In genomic region chrX:71206595-71206994, GRCm38 (mm10) we compare ENCODE assay signal across 14 mouse cellular contexts.
"Had no signal": no experiment of that assay in that cellular context is flagged by ENCODE, and none has a peak within 500 bp of the region (broad histone marks: within the 10 kb centered on the region; RNA-seq: fewer than 3 reads in every experiment).

No protein-coding gene starts in this region.

- ATAC-seq: liver, postnatal 0 days had no signal

- H3K27ac ChIP-seq: kidney, embryonic 15.5 days; limb, embryonic 12.5 days; liver, embryonic 13.5 days; lung, embryonic 15.5 days; midbrain, embryonic 10.5 days; neural tube, embryonic 12.5 days had no signal

- DNase-seq: kidney, adult 2 months; kidney, postnatal 14 days; liver; liver, embryonic 13.5 days; liver, postnatal 0 days; lung, postnatal 14 days; midbrain, embryonic 14.5 days; right cerebral cortex, postnatal 14 days; thymus, postnatal 36 days had no signal

- H3K4me1 ChIP-seq: kidney, embryonic 15.5 days; limb, embryonic 12.5 days; liver, embryonic 13.5 days; lung, embryonic 15.5 days; midbrain, embryonic 10.5 days; neural tube, embryonic 12.5 days had no signal

- H3K4me3 ChIP-seq: kidney, embryonic 15.5 days; limb, embryonic 12.5 days; liver, embryonic 13.5 days; lung, embryonic 15.5 days; midbrain, embryonic 10.5 days; neural tube, embryonic 12.5 days had no signal
